In genomic region chr19:5561252-5561790, GRCm38 (mm10) we compare ENCODE assay signal across 8 mouse cellular contexts. TPM values are rescaled to one million over a fixed set of nuclear protein-coding genes. Genes with fewer than 3 reads are reported as not detected.
DNase-seq lines count a peak whose midpoint lies in the region; ATAC-seq and TF ChIP-seq lines count a peak whose summit lies in the region.

No protein-coding gene starts in this region.

- no peak for TF ChIP-seq POLR2A in testis, adult 2 months (IDR thresholded peaks at IDR 0.05; ENCODE audit: control insufficient read depth, low read depth, low read length)
- TF ChIP-seq POLR2A in thymus, adult 2 months (IDR thresholded peaks at IDR 0.05; ENCODE audit: control insufficient read depth, extremely low read depth, insufficient read depth, low read length, poor library complexity), result no peak

- H3K27me3 ChIP-seq in testis, adult 2 months (ENCODE audit: control insufficient read depth, insufficient read depth, low read length), result no peaks in the 10 kb centered on the region
- H3K27me3 ChIP-seq in liver, embryonic 15.5 days, result peaks cover 100% of the 10 kb centered on the region
- peaks cover 16% of the 10 kb centered on the region; the same call in 1 of the 2 replicates for H3K27me3 ChIP-seq in thymus, adult 2 months (ENCODE audit: control insufficient read depth, insufficient read depth, low read length)

- no peak for ATAC-seq in liver, embryonic 15.5 days (ENCODE audit: insufficient read depth)

- no peaks in the 10 kb centered on the region for H3K9me3 ChIP-seq in liver, embryonic 15.5 days (replicated peaks)

- no peaks in the 10 kb centered on the region for H3K36me3 ChIP-seq in testis, adult 2 months (ENCODE audit: control insufficient read depth, insufficient read depth, low read length)
- no peaks in the 10 kb centered on the region for H3K36me3 ChIP-seq in liver, embryonic 15.5 days (replicated peaks)
- no peaks in the 10 kb centered on the region for H3K36me3 ChIP-seq in thymus, adult 2 months (ENCODE audit: control insufficient read depth, insufficient read depth, low read length)

- peaks cover 35% of the 10 kb centered on the region for H3K4me1 ChIP-seq in testis, adult 2 months (ENCODE audit: control insufficient read depth, insufficient read depth, low read length)
- H3K4me1 ChIP-seq in liver, embryonic 15.5 days (replicated peaks), result peaks cover 15% of the 10 kb centered on the region
- H3K4me1 ChIP-seq in thymus, adult 2 months (replicated peaks; ENCODE audit: control insufficient read depth, insufficient read depth, low read length), result peaks cover 12% of the 10 kb centered on the region

- no peak for TF ChIP-seq CTCF in testis, adult 2 months (IDR thresholded peaks at IDR 0.05; ENCODE audit: control insufficient read depth, insufficient read depth, insufficient replicate concordance, low read depth, low read length)
- TF ChIP-seq CTCF in thymus, adult 2 months (IDR thresholded peaks at IDR 0.05; ENCODE audit: borderline replicate concordance, control insufficient read depth, extremely low read depth, insufficient read depth, low read length, poor library complexity), result no peak

- H3K4me2 ChIP-seq in liver, embryonic 15.5 days, result peak overlapping the region; percentile 58; the same call in 1 of the 2 replicates

- no peak for DNase-seq in testis, postnatal 10 days (ENCODE audit: low spot score)
- peak; percentile 82 for DNase-seq in kidney, adult 11 months
- DNase-seq in yolk sac, embryonic 10.5 days (ENCODE audit: low spot score), result peak; percentile 70
- no peak for DNase-seq in thymus, adult 2 months
- DNase-seq in layer of hippocampus, adult 9-11 months, result no peak
- no peak for DNase-seq in cerebellum, postnatal 36 days

- H3K9ac ChIP-seq in liver, embryonic 15.5 days, result no peak overlapping the region

- WGBS in liver, embryonic 15.5 days (ENCODE audit: insufficient replicate concordance), result 25% methylated on average over 10 of the region's 10 CpGs
- 48% methylated on average over 10 of the region's 10 CpGs for WGBS in thymus, adult 2 months

- H3K27ac ChIP-seq in testis, adult 2 months (ENCODE audit: control insufficient read depth, insufficient read depth, low read depth, low read length), result no peak overlapping the region
- no peak overlapping the region for H3K27ac ChIP-seq in liver, embryonic 15.5 days (replicated peaks)
- no peak overlapping the region for H3K27ac ChIP-seq in thymus, adult 2 months (ENCODE audit: control insufficient read depth, insufficient read depth, low read length)

- H3K4me3 ChIP-seq in testis, adult 2 months (ENCODE audit: control insufficient read depth, low read depth, low read length), result peak overlapping the region; percentile 87
- peak overlapping the region; percentile 35; the same call in 1 of the 2 replicates for H3K4me3 ChIP-seq in liver, embryonic 15.5 days (replicated peaks)
- H3K4me3 ChIP-seq in thymus, adult 2 months (ENCODE audit: control insufficient read depth, insufficient read depth, low read length), result no peak overlapping the region

RNA-seq across cellular contexts. Expression of gene Ovol1, which starts 0.9 kb away (rescaled TPM):
- polyA plus RNA-seq in testis, adult 2 months (2012; rRNA removed), result 8.5 and 10.1 TPM in 2 replicates
- polyA plus RNA-seq in liver, embryonic 15.5 days (2015; fragmentation: Nextera tagmentation; extraction: Ambion mirVana), result 0.05 TPM in 1 of 2 replicates, not detected in the other
- polyA plus RNA-seq in thymus, adult 2 months (2012; rRNA removed), result 1.4 and 1.9 TPM in 2 replicates

RNA-seq across cellular contexts. Expression of gene Ap5b1, which starts 6.5 kb away (rescaled TPM):
- 15.4 and 16.7 TPM in 2 replicates for polyA plus RNA-seq in testis, adult 2 months (2012; rRNA removed)
- polyA plus RNA-seq in liver, embryonic 15.5 days (2015; fragmentation: Nextera tagmentation; extraction: Ambion mirVana), result 3.6 and 4.0 TPM in 2 replicates
- polyA plus RNA-seq in thymus, adult 2 months (2012; rRNA removed), result 35.0 and 38.9 TPM in 2 replicates

RNA-seq across cellular contexts. Expression of gene Rnaseh2c, which starts 40.4 kb away (rescaled TPM):
- 27.3 and 36.7 TPM in 2 replicates for polyA plus RNA-seq in testis, adult 2 months (2012; rRNA removed)
- polyA plus RNA-seq in liver, embryonic 15.5 days (2015; fragmentation: Nextera tagmentation; extraction: Ambion mirVana), result 100 and 122 TPM in 2 replicates
- 87.0 and 96.5 TPM in 2 replicates for polyA plus RNA-seq in thymus, adult 2 months (2012; rRNA removed)

RNA-seq across cellular contexts. Expression of gene Kat5, which starts 48.7 kb away (rescaled TPM):
- polyA plus RNA-seq in testis, adult 2 months (2012; rRNA removed), result 108 and 120 TPM in 2 replicates
- polyA plus RNA-seq in liver, embryonic 15.5 days (2015; fragmentation: Nextera tagmentation; extraction: Ambion mirVana), result 16.2 and 17.4 TPM in 2 replicates
- 90.0 and 106 TPM in 2 replicates for polyA plus RNA-seq in thymus, adult 2 months (2012; rRNA removed)

RNA-seq across cellular contexts. Expression of gene Snx32, which starts 51.0 kb away (rescaled TPM):
- 11.0 and 12.7 TPM in 2 replicates for polyA plus RNA-seq in testis, adult 2 months (2012; rRNA removed)
- 6.8 and 7.0 TPM in 2 replicates for polyA plus RNA-seq in liver, embryonic 15.5 days (2015; fragmentation: Nextera tagmentation; extraction: Ambion mirVana)
- 20.0 and 22.6 TPM in 2 replicates for polyA plus RNA-seq in thymus, adult 2 months (2012; rRNA removed)

Comparison
In these comparisons a context has a peak if more than half of its experiments do, and no peak if none do; other contexts are left out.
1. DNase-seq: peak in kidney, adult 11 months (single experiment) and yolk sac, embryonic 10.5 days (single experiment); none in testis, postnatal 10 days (single experiment), thymus, adult 2 months (single experiment), layer of hippocampus, adult 9-11 months (single experiment) and cerebellum, postnatal 36 days (0 of 2).